Mouse (Mus musculus) brain, embryonic 14.5 days (tissue): ENCODE measurements around the gene Zcwpw1.

ENCODE experiments used
- CTCF ChIP-seq: fragments of 200-500 bp; IDR thresholded peaks from 2 replicates; pipeline ENCODE4 v1.5.1; 2012; ENCODE audit warnings: inconsistent platforms, mild to moderate bottlenecking, moderate library complexity, borderline replicate concordance; ENCODE audit not compliant: insufficient read depth, insufficient read length; ENCODE audit errors: extremely low read depth
- POLR2A ChIP-seq: fragments of 200-500 bp; IDR thresholded peaks from 2 replicates; pipeline ENCODE4 v1.6.1; 2012; ENCODE audit warnings: mild to moderate bottlenecking, inconsistent platforms, borderline replicate concordance; ENCODE audit not compliant: poor library complexity, insufficient read depth, insufficient read length, severe bottlenecking; ENCODE audit errors: extremely low read depth

DNA sequence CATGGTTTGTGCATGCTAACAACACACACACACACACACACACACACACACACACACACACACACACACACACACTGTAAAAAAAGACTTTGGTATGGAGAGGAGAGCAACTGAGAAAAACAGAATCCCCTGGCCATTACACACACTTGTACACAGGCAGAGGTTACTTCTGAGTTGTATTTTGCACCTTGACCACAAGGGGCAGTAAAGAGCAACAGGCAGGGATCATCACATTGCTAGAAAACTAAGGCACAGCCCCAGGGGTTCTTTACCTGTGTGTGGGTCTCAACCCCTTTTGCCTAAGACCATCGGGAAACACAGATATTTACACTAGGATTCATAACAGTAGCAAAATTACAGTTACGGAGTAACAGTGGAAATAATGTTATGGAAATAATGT, 16.9 kb upstream of the Zcwpw1 start:
- TF ChIP-seq CTCF (peak; percentile 78; the same call in 1 of the 2 replicates), POLR2A (no peak)
